Mouse (Mus musculus): Measurements from ENCODE around the gene Sgo2a. TPM values are rescaled to one million over a fixed set of nuclear protein-coding genes. Genes with fewer than 3 reads are reported as not detected.

The Sgo2a gene
- polyA plus RNA-seq (2012; rRNA removed), result 0.63 and 0.74 TPM in 2 replicates

DNA sequence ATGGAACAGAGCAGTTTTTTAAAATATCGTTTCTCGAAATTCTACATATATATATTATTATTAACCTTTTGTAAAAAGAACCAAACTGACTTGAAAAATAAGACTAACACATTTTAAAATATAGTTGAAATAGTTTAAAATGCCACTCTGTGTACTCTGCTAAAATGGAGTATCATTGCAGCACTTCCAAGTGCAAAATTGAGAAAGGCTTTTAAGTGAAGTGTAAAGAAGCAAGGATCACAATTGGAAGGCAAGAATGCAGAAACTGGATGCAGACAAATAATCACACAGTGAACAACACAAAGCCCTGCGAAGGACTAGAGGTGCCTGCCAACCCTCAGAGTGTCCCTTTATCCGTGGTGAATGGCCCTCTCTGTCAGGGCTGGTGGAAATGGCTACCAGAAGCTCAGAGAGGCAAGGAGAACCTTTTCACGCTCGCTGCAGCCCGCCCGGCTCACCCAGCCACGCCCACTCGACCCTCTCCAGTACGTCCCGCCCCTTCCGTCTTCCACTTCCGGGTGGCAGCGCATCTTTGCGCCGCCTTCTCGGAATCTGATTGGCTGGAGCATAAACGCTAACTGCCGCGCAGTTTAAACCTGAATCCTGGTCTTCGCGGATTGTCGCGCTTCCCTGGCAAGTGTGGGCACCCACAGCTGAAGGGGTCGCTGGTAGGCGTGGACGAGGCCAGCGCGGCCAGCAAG is at the start of gene Sgo2a:
Gene Sgo2a, plus strand, starts transcription at position 540 of the 701 bp plus-strand sequence.
- H3K27ac ChIP-seq (ENCODE audit: insufficient read depth, low read length), result no peak within 1 kb of the TSS
- TF ChIP-seq CTCF (IDR thresholded peaks at IDR 0.05; ENCODE audit: extremely low read depth, insufficient read depth, low read length) (no peak), POLR2A (IDR thresholded peaks at IDR 0.05; ENCODE audit: extremely low read depth, insufficient read depth, low read length) (peak; percentile 96)
- H3K4me1 ChIP-seq (ENCODE audit: control insufficient read depth, insufficient read depth, low read length), result no peaks in the 10 kb centered on the region; the same call in 1 of the 2 replicates
- peak within 1 kb of the TSS; percentile 41 for H3K4me3 ChIP-seq (ENCODE audit: insufficient read depth, low read length)

DNA sequence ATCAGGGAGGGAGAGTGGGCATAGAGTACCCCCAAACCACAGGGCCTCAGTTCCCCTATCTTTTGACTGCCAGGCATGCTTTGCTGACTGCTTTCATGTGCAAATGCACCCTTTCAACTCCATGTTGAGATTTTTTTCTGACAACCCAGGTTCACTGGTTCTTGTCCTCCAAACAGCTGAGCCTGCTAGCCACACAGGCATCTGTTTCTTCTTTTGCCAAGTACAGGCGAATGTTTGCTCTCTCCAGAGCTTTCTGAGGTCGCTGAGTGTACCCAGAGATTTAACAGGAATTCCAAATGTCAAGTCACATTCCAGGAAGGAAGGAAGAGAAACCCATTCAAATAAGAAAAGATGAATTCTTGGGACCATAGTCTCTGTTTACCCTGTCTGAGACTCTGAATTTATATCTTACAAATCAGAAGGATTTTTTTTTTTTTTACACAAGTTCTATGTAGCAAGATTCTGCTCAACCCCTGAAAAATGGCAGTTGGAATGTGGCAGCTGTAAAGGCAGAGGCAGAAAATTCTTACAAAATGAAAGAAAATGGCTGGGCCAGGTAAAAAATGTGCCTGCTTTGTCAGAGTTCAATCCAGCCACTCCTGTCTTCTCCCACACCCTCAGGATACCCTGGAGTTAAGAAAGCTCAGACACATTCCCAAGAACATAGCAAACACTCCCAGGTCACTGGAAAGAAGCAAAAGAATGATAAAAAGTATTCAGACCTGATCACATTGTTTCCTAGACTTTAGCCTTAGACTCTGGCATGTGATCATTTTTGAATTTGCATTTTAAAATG is 48.0 kb upstream of the Sgo2a start:
- Histone ChIP-seq H3K4me1 (ENCODE audit: control insufficient read depth, insufficient read depth, low read length) (no peaks in the 10 kb centered on the region), H3K4me3 (ENCODE audit: insufficient read depth, low read length) (no peak overlapping the region), H3K27ac (ENCODE audit: insufficient read depth, low read length) (no peak overlapping the region)
- TF ChIP-seq CTCF (IDR thresholded peaks at IDR 0.05; ENCODE audit: extremely low read depth, insufficient read depth, low read length), result no peak

DNA sequence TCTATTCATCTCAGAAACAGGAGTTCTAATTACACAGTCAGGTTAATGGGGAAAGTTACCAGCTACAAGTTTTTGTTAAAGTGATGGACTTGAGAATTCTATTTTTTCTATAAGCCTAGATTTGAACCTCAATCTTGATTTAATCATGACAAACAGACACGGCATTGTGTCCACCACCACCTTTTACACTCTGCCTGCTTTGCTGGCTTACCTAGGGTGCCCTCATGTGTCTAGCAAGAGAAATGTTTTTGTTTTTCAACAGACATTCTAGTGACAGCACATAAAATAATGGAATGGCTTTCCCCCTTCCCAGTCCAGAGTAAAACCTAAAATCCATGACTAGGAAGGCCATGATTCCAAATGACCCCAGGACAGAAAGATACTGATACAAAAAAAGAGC is 46.6 kb upstream of the Sgo2a start:
- no peaks in the 10 kb centered on the region for H3K4me1 ChIP-seq (ENCODE audit: control insufficient read depth, insufficient read depth, low read length)
- TF ChIP-seq POLR2A (IDR thresholded peaks at IDR 0.05; ENCODE audit: extremely low read depth, insufficient read depth, low read length) (no peak), CTCF (IDR thresholded peaks at IDR 0.05; ENCODE audit: extremely low read depth, insufficient read depth, low read length) (peak; percentile 72)
- no peak overlapping the region for H3K27ac ChIP-seq (ENCODE audit: insufficient read depth, low read length)
- H3K4me3 ChIP-seq (ENCODE audit: insufficient read depth, low read length), result no peak overlapping the region

DNA sequence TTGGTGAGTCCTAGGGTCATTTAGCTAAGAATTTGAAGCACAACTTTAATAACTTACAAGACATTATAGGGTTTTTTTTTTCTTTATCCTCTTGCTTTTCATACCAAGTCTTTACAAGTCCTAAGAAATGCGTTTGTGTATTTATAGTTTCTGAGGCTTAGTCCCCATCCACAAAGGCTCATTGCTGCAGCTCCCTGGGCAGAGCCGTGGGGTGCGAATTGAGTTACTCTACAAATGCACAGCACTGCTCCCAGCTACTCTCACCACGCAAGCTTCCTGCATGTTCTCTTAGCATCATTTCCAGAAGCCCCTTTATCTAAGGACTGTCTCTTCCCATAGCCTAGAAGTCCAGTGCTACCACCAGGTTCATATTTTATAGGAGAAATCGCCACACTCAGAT is 46.1 kb upstream of the Sgo2a start:
- no peak overlapping the region for H3K27ac ChIP-seq (ENCODE audit: insufficient read depth, low read length)
- H3K4me1 ChIP-seq (ENCODE audit: control insufficient read depth, insufficient read depth, low read length), result no peaks in the 10 kb centered on the region
- H3K4me3 ChIP-seq (ENCODE audit: insufficient read depth, low read length), result no peak overlapping the region
- no peak for TF ChIP-seq POLR2A (IDR thresholded peaks at IDR 0.05; ENCODE audit: extremely low read depth, insufficient read depth, low read length)
- TF ChIP-seq CTCF (IDR thresholded peaks at IDR 0.05; ENCODE audit: extremely low read depth, insufficient read depth, low read length), result no peak

DNA sequence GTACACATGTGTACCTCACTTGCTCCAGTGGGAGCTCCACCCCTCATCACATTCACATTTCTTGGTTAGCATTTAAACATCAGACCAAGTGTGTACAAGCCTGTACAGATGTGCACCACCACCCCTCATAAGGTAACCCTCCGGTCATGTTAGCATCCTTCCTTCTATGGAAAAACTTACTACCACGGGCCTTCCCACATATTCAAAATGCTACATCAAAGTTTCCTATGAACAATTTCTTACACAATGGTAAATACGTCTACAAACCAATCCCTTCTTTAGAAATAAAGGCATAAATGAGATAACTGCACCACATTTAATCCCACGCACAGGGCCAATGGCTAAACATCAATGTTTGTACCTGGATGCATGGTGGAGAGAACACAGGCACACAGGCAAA is 43.3 kb upstream of the Sgo2a start:
- no peak overlapping the region for H3K4me3 ChIP-seq (ENCODE audit: insufficient read depth, low read length)
- H3K4me1 ChIP-seq (ENCODE audit: control insufficient read depth, insufficient read depth, low read length), result no peaks in the 10 kb centered on the region
- H3K27ac ChIP-seq (ENCODE audit: insufficient read depth, low read length), result no peak overlapping the region
- TF ChIP-seq POLR2A (IDR thresholded peaks at IDR 0.05; ENCODE audit: extremely low read depth, insufficient read depth, low read length) (no peak), CTCF (IDR thresholded peaks at IDR 0.05; ENCODE audit: extremely low read depth, insufficient read depth, low read length) (no peak)

DNA sequence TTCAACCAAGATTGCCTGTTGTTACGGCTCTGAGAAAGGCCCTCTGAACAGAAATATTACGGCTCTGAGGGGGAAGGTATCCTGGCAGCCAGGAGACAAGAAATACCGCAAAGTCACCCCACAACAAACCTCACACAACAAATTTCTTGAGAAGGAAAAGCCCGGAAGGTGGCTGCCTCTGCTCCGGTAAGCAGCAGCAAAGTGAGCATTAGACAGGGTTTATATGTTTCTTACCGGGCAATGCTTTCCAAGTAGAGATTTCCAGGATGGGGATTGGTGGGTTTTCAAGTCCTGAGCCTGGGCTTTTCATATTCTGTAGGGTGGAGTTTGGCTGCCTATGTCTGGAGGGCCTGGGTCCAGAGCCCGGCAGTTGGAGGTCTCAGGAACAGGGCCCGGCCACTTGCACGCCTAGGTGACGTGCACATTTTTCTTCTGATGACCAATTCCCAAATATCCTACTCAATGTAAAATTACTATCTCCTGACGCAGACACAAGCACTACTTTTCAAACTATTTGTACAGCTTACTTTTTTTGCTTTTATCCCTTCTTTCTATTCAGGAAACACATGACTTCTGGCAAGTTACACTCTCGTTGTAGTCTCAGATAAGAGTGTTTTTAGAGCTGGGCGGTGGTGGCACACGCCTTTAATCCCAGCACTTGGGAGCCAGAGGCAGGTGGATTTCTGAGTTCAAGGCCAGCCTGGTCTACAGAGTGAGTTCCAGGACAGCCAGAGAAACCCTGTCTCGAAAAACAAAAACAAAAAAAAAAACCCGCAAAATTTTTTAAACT is 42.0 kb upstream of the Sgo2a start:
- Histone ChIP-seq H3K4me3 (ENCODE audit: insufficient read depth, low read length) (no peak overlapping the region), H3K27ac (ENCODE audit: insufficient read depth, low read length) (no peak overlapping the region), H3K4me1 (ENCODE audit: control insufficient read depth, insufficient read depth, low read length) (no peaks in the 10 kb centered on the region)
- TF ChIP-seq POLR2A (IDR thresholded peaks at IDR 0.05; ENCODE audit: extremely low read depth, insufficient read depth, low read length) (no peak), CTCF (IDR thresholded peaks at IDR 0.05; ENCODE audit: extremely low read depth, insufficient read depth, low read length) (no peak)

DNA sequence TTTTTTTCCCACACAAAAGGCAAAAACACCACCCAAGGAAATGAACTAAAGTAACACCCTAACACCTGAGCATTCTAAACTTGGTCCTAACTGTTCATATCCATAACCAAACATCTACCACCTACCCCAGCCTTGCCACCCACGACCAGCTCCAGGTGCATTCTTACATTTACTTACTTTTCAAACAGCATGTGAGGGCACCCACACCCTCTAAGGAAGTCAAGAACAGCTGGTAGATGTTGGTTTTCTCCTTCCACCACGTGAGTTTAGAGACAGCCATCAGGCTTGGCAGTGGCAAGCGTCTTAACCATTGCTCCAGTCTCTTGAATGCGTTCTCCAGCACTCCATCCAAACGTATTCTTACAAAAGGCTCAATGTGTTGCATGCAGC is 41.4 kb upstream of the Sgo2a start:
- no peak for TF ChIP-seq CTCF (IDR thresholded peaks at IDR 0.05; ENCODE audit: extremely low read depth, insufficient read depth, low read length)
- TF ChIP-seq POLR2A (IDR thresholded peaks at IDR 0.05; ENCODE audit: extremely low read depth, insufficient read depth, low read length), result no peak
- no peak overlapping the region for H3K27ac ChIP-seq (ENCODE audit: insufficient read depth, low read length)
- no peak overlapping the region for H3K4me3 ChIP-seq (ENCODE audit: insufficient read depth, low read length)
- H3K4me1 ChIP-seq (ENCODE audit: control insufficient read depth, insufficient read depth, low read length), result no peaks in the 10 kb centered on the region

DNA sequence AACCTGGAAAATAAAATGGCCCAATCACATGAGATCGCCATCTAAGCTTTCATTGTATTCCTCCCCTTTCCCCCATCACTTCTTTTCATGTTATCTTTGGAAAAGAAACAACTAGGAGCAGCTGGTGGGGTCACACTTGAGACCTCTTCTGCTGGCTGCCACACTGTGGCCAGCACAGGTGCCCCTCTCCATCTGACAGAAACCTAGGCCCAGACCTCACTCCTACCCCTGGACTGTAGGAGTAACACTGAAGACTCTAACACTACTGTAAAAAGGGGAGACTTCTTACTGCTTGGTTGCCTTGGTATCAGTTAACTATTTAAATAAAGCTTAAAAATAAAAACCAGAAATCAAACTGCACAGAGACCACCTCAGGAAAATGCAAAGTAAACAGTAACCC is 40.0 kb upstream of the Sgo2a start:
- Histone ChIP-seq H3K4me3 (ENCODE audit: insufficient read depth, low read length) (no peak overlapping the region), H3K4me1 (ENCODE audit: control insufficient read depth, insufficient read depth, low read length) (no peaks in the 10 kb centered on the region), H3K27ac (ENCODE audit: insufficient read depth, low read length) (no peak overlapping the region)
- no peak for TF ChIP-seq POLR2A (IDR thresholded peaks at IDR 0.05; ENCODE audit: extremely low read depth, insufficient read depth, low read length)
- no peak for TF ChIP-seq CTCF (IDR thresholded peaks at IDR 0.05; ENCODE audit: extremely low read depth, insufficient read depth, low read length)

Data from cortical plate, adult 2 months (tissue).